Mouse (Mus musculus): Measurements from ENCODE around the gene Capn1. TPM values are rescaled to one million over a fixed set of nuclear protein-coding genes. Genes with fewer than 3 reads are reported as not detected.
"Not testable (repeated sequence)": the region's sequence is repeated elsewhere in the genome, so short reads cannot be mapped to it uniquely, and the experiment has no call there.

Gene Capn1
- 102 and 120 TPM in 2 replicates for polyA plus RNA-seq (2012; rRNA removed)

GRCm38 (mm10) chr19:6015511-6016315 lies at the start of gene Capn1:
Gene Capn1 (minus strand): TSS chr19:6015897.
- 2% methylated on average over 40 of the region's 40 CpGs for WGBS
- DNase-seq (ENCODE audit: low read depth, low spot score), result no peak

GRCm38 (mm10) chr19:6063081-6063480 lies 47.4 kb upstream of the Capn1 start:
- WGBS, result 94% methylated on average over 6 of the region's 6 CpGs
- no peak for DNase-seq (ENCODE audit: low read depth, low spot score)

GRCm38 (mm10) chr19:6062418-6062817 lies 46.7 kb upstream of the Capn1 start:
- no peak for DNase-seq (ENCODE audit: low read depth, low spot score)
- WGBS, result 23% methylated on average over 5 of the region's 5 CpGs

- under 1% methylated on average over 44 of the region's 44 CpGs for WGBS
- DNase-seq (ENCODE audit: low read depth, low spot score), result peak; percentile 47
Measured at GRCm38 (mm10) chr19:6061641-6062302, 46.1 kb upstream of the Capn1 start.

GRCm38 (mm10) chr19:6061021-6061533 lies 45.4 kb upstream of the Capn1 start, which contains the start of gene Znhit2:
Gene Znhit2 (plus strand): TSS chr19:6061192.
- DNase-seq (ENCODE audit: low read depth, low spot score), result peak; percentile 82
- under 1% methylated on average over 58 of the region's 58 CpGs for WGBS

- no peak for DNase-seq (ENCODE audit: low read depth, low spot score)
- WGBS, result 44% methylated on average over 5 of the region's 5 CpGs
Measured at GRCm38 (mm10) chr19:6058966-6059365, 43.3 kb upstream of the Capn1 start.

GRCm38 (mm10) chr19:6058513-6058912 lies 42.8 kb upstream of the Capn1 start:
- 13% methylated on average over 5 of the region's 5 CpGs for WGBS
- no peak for DNase-seq (ENCODE audit: low read depth, low spot score)

- peak; percentile 75 for DNase-seq (ENCODE audit: low read depth, low spot score)
- whole genome bisulfite sequencing, result under 1% methylated on average over 63 of the region's 63 CpGs
Measured at GRCm38 (mm10) chr19:6057313-6058096, 41.8 kb upstream of the Capn1 start, which contains the start of the genes Mrpl49 and Fau. Gene Mrpl49 (minus strand): TSS chr19:6057785. Gene Fau (plus strand): TSS chr19:6057844.

GRCm38 (mm10) chr19:6056696-6057095 lies 41.0 kb upstream of the Capn1 start:
- 30% methylated on average over 4 of the region's 4 CpGs for WGBS
- DNase-seq (ENCODE audit: low read depth, low spot score), result no peak

- 54% methylated on average over 5 of the region's 5 CpGs for WGBS
- no peak for DNase-seq (ENCODE audit: low read depth, low spot score)
Measured at GRCm38 (mm10) chr19:6054296-6054695, 38.6 kb upstream of the Capn1 start.

- DNase-seq (ENCODE audit: low read depth, low spot score), result no peak
Measured at GRCm38 (mm10) chr19:6052516-6052915, 36.8 kb upstream of the Capn1 start.

GRCm38 (mm10) chr19:6048681-6049410 lies 33.1 kb upstream of the Capn1 start:
- WGBS, result 86% methylated on average over 11 of the region's 11 CpGs
- DNase-seq (ENCODE audit: low read depth, low spot score), result no peak

More at GRCm38 (mm10) chr19:6052516-6052915, 36.8 kb upstream of the Capn1 start:
- WGBS, result 79% methylated on average over 7 of the region's 7 CpGs

- no peak for DNase-seq (ENCODE audit: low read depth, low spot score)
- WGBS, result 70% methylated on average over 8 of the region's 8 CpGs
Measured at GRCm38 (mm10) chr19:6047899-6048166, 32.1 kb upstream of the Capn1 start.

- WGBS, result under 1% methylated on average over 44 of the region's 44 CpGs
- DNase-seq (ENCODE audit: low read depth, low spot score), result no peak
Measured at GRCm38 (mm10) chr19:6047154-6047898, 31.6 kb upstream of the Capn1 start.

- WGBS, result under 1% methylated on average over 65 of the region's 65 CpGs
- DNase-seq (ENCODE audit: low read depth, low spot score), result peak; percentile 91
Measured at GRCm38 (mm10) chr19:6046294-6047153, 30.8 kb upstream of the Capn1 start, which contains the start of gene Syvn1. Gene Syvn1 (plus strand): TSS chr19:6046576.

- WGBS, result 9% methylated on average over 20 of the region's 20 CpGs
- DNase-seq (ENCODE audit: low read depth, low spot score), result no peak
Measured at GRCm38 (mm10) chr19:6045366-6046293, 29.9 kb upstream of the Capn1 start.

GRCm38 (mm10) chr19:6044102-6044501 lies 28.4 kb upstream of the Capn1 start:
- 23% methylated on average over 4 of the region's 4 CpGs for WGBS
- DNase-seq (ENCODE audit: low read depth, low spot score), result not testable (repeated sequence)
